Mouse (Mus musculus): ENCODE data around the gene Mmd. TPM values are rescaled to one million over a fixed set of nuclear protein-coding genes. Genes with fewer than 3 reads are reported as not detected.

Gene Mmd
- polyA plus RNA-seq (2012; rRNA removed): 10.3 and 21.2 TPM in 2 replicates

DNA sequence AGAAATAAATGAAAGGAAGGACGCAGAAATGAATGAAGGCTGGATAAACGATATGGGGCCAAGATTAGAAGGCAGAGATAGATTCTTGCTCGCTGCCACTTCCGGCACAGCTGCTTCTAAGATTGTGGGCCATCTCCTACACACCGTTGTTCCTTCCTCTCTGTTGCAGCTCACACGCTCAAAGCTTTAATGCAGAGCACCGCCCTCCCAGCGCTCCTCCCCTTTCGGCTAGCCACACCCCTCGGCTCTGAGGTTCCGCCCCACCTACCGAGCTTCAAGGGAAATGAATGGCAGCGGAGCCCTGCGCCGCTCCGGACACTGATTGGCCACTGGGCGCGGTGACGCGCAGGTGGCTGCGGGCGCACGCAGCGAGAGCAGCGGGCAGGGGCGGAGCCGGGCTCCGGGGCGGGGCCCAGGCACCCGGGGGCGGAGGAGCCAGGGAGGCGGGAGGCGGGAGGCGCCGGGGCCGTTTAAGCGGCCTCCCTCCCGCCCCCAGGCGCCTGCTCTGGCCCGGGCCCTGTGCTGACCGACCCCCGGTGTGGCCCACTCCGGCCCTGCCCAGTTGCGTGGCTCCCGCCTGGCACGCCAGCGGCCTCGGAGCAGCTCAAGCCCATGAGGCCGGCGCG, at the start of gene Mmd:
TSS of gene Mmd (plus strand) at position 432 of the 626 bp plus-strand sequence.
- H3K27ac ChIP-seq (ENCODE audit: insufficient read depth, low read depth, low read length): peak within 1 kb of the TSS; percentile 67
- H3K36me3 ChIP-seq (ENCODE audit: control insufficient read depth, insufficient read depth, low read length): no peaks in the 10 kb centered on the region
- no peak for TF ChIP-seq CTCF (IDR thresholded peaks at IDR 0.05; ENCODE audit: extremely low read depth, insufficient read length, insufficient replicate concordance, low read depth, low read length)
- peak; percentile 73 for TF ChIP-seq POLR2A (IDR thresholded peaks at IDR 0.05; ENCODE audit: low read depth, low read length)
- peaks cover 9% of the 10 kb centered on the region for H3K4me1 ChIP-seq (ENCODE audit: control insufficient read depth, insufficient read depth, insufficient read length, low read length)
- WGBS: under 1% methylated on average over 44 of the region's 51 CpGs
- no peaks in the 10 kb centered on the region for H3K27me3 ChIP-seq (ENCODE audit: control insufficient read depth, insufficient read depth, low read length)
- H3K4me3 ChIP-seq (ENCODE audit: low read depth, low read length): peak within 1 kb of the TSS; percentile 79

DNA sequence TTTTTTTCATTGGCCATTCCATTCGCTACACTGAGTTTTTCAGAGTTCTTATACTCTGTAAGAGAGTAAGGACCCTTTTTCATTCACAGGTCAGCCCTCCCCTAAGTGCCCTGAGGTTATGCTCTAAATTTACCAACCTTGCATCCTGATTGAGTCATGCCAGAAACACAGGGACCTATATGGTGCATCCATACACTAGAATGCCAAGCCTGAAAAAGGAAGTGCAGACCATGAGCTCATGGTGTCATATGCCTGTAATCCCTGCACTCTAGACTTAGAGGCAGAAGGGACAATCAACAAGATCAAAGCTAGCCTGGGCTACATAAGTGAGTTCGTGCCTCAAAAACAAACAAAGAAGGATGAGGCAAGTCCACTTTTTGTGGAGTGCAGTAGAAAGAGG, 48.4 kb upstream of the Mmd start:
- Histone ChIP-seq H3K27ac (ENCODE audit: insufficient read depth, low read depth, low read length) (no peak overlapping the region), H3K27me3 (ENCODE audit: control insufficient read depth, insufficient read depth, low read length) (no peaks in the 10 kb centered on the region), H3K36me3 (ENCODE audit: control insufficient read depth, insufficient read depth, low read length) (no peaks in the 10 kb centered on the region), H3K4me1 (ENCODE audit: control insufficient read depth, insufficient read depth, insufficient read length, low read length) (peaks cover under 1% of the 10 kb centered on the region; the same call in 1 of the 2 replicates), H3K4me3 (ENCODE audit: low read depth, low read length) (no peak overlapping the region)
- 97% methylated on average over 2 of the region's 2 CpGs for WGBS
- TF ChIP-seq POLR2A (IDR thresholded peaks at IDR 0.05; ENCODE audit: low read depth, low read length) (no peak), CTCF (IDR thresholded peaks at IDR 0.05; ENCODE audit: extremely low read depth, insufficient read length, insufficient replicate concordance, low read depth, low read length) (no peak)

DNA sequence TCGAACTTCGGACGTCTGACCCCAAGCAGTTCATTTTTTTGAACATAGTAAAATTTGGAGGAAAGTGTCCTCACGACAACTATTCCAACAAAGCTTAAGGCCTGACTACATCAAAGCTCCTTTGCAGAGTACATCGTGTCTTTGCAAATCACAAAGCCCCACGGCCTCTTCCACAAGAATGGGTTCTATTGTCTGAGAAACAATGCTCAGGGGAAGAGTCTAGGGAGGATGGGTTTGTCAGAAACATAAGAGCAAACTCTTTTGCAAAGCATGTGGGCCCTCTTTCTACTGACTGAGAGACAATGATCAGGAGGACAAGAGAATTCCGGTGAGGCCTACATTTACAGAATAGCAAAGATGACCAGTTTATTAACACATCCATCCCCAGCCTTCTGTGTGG, 35.0 kb upstream of the Mmd start:
- H3K4me1 ChIP-seq (ENCODE audit: control insufficient read depth, insufficient read depth, insufficient read length, low read length): no peaks in the 10 kb centered on the region
- H3K27me3 ChIP-seq (ENCODE audit: control insufficient read depth, insufficient read depth, low read length): no peaks in the 10 kb centered on the region
- no peak overlapping the region for H3K4me3 ChIP-seq (ENCODE audit: low read depth, low read length)
- H3K36me3 ChIP-seq (ENCODE audit: control insufficient read depth, insufficient read depth, low read length): no peaks in the 10 kb centered on the region
- no peak overlapping the region for H3K27ac ChIP-seq (ENCODE audit: insufficient read depth, low read depth, low read length)
- TF ChIP-seq CTCF (IDR thresholded peaks at IDR 0.05; ENCODE audit: extremely low read depth, insufficient read length, insufficient replicate concordance, low read depth, low read length) (no peak), POLR2A (IDR thresholded peaks at IDR 0.05; ENCODE audit: low read depth, low read length) (no peak)
- WGBS: 87% methylated on average over 7 of the region's 7 CpGs

DNA sequence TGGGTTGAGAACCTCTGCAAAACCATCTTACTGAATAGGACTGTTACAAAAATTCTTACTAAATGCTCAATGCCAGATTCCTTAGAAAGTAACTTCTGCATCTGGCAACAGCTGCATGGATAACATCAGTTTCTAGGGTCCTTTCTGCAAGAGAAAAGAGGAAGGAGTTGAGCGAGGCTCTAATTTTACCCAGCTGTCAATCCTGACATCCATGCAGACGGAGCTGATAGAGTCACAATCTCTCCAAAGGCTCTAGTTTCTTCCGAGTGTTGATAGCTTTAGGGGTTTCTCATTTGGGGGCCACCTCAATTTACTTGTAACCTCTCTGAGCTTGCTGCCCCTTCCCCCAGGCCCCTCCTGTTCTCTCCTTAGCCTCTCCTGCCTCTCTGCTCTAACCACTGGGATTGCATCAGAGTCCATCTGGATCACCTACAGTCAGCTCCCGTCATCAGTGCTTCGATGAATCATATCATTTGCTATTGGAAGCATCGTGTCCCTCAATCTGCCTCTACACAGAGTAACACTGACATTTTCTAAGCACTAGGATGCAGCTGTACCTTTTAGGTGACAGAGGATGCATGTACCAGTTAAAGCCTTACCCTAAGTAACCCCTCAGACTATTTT, 29.1 kb upstream of the Mmd start:
- Histone ChIP-seq H3K36me3 (ENCODE audit: control insufficient read depth, insufficient read depth, low read length) (no peaks in the 10 kb centered on the region), H3K27me3 (ENCODE audit: control insufficient read depth, insufficient read depth, low read length) (no peaks in the 10 kb centered on the region), H3K27ac (ENCODE audit: insufficient read depth, low read depth, low read length) (no peak overlapping the region), H3K4me3 (ENCODE audit: low read depth, low read length) (no peak overlapping the region), H3K4me1 (ENCODE audit: control insufficient read depth, insufficient read depth, insufficient read length, low read length) (peaks cover under 1% of the 10 kb centered on the region; the same call in 1 of the 2 replicates)
- 70% methylated on average over 6 of the region's 6 CpGs for WGBS
- TF ChIP-seq CTCF (IDR thresholded peaks at IDR 0.05; ENCODE audit: extremely low read depth, insufficient read length, insufficient replicate concordance, low read depth, low read length) (no peak), POLR2A (IDR thresholded peaks at IDR 0.05; ENCODE audit: low read depth, low read length) (no peak)

DNA sequence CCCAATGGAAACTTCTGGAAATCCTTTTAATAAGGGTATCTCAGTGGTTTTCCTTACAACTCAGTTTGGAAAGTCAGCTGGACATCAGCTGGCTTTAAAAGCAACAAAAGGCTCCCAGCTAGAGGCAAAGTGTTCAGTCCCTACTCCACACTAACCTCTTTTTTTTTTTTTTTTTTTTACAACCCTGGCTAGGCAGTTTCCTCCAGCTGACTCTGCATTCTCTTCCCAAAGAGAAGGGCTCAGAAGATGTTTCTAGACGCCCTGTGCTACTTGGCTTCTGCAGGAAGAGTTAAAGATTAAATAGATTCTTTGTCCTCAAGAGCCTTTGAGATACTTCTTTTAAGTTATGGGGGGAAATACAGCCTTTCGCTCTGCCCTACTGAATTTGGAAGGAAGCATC, 28.5 kb upstream of the Mmd start:
- Histone ChIP-seq H3K4me3 (ENCODE audit: low read depth, low read length) (no peak overlapping the region), H3K36me3 (ENCODE audit: control insufficient read depth, insufficient read depth, low read length) (no peaks in the 10 kb centered on the region), H3K4me1 (ENCODE audit: control insufficient read depth, insufficient read depth, insufficient read length, low read length) (peaks cover 6% of the 10 kb centered on the region; the same call in 1 of the 2 replicates), H3K27ac (ENCODE audit: insufficient read depth, low read depth, low read length) (no peak overlapping the region), H3K27me3 (ENCODE audit: control insufficient read depth, insufficient read depth, low read length) (no peaks in the 10 kb centered on the region)
- TF ChIP-seq POLR2A (IDR thresholded peaks at IDR 0.05; ENCODE audit: low read depth, low read length) (no peak), CTCF (IDR thresholded peaks at IDR 0.05; ENCODE audit: extremely low read depth, insufficient read length, insufficient replicate concordance, low read depth, low read length) (no peak)
- 25% methylated on average over 2 of the region's 2 CpGs for WGBS

DNA sequence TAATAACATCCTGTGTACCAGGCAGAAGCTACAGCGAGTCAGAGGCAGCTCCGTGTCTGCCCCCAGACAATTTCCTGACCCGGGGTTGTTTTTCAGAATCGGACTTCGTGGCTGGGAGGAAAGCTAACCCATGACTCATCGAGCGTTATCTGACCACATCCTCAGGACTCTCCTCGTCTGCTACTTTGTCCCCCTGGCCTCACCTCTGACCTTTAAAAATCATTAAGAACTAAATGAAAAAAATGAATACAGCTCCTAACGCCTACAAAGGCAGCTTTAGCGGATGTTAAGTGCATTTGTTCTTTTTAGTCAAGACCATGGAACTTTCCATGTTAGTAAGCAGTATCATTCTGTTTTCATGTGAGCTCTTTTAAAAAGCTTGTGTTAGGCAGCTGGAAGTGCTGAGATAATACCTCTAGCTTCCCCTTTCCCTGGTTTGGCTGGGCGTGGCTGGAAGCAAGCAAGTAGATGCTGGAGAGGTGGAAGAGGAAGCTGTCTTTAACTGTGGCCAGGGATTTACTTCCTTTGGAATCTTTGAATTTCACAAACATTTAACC, 24.3 kb upstream of the Mmd start:
- TF ChIP-seq CTCF (IDR thresholded peaks at IDR 0.05; ENCODE audit: extremely low read depth, insufficient read length, insufficient replicate concordance, low read depth, low read length) (no peak), POLR2A (IDR thresholded peaks at IDR 0.05; ENCODE audit: low read depth, low read length) (no peak)
- Histone ChIP-seq H3K36me3 (ENCODE audit: control insufficient read depth, insufficient read depth, low read length) (no peaks in the 10 kb centered on the region), H3K27ac (ENCODE audit: insufficient read depth, low read depth, low read length) (peak overlapping the region; percentile 45), H3K27me3 (ENCODE audit: control insufficient read depth, insufficient read depth, low read length) (no peaks in the 10 kb centered on the region), H3K4me1 (ENCODE audit: control insufficient read depth, insufficient read depth, insufficient read length, low read length) (peaks cover 7% of the 10 kb centered on the region; the same call in 1 of the 2 replicates), H3K4me3 (ENCODE audit: low read depth, low read length) (no peak overlapping the region)
- WGBS: 27% methylated on average over 11 of the region's 11 CpGs
